Mouse (Mus musculus): Measurements from ENCODE around the gene Kcnd2. TPM values are rescaled to one million over a fixed set of nuclear protein-coding genes. Genes with fewer than 3 reads are reported as not detected.
"Not testable (repeated sequence)": the region's sequence is repeated elsewhere in the genome, so short reads cannot be mapped to it uniquely, and the experiment has no call there.

Kcnd2 gene
- polyA plus RNA-seq, 1 experiment from 2014 or later: 29.5 TPM

GRCm38 (mm10) chr6:21385298-21385697 is 170.0 kb downstream of the Kcnd2 start:
- not testable (repeated sequence) for H3K4me3 ChIP-seq (ENCODE audit: low read depth, low read length); H3K36me3 ChIP-seq (ENCODE audit: control insufficient read depth, insufficient read depth, low read length); H3K9me3 ChIP-seq (replicated peaks; ENCODE audit: control insufficient read depth, low read length, poor library complexity, severe bottlenecking); H3K9ac ChIP-seq (ENCODE audit: low read depth, low read length); H3K4me1 ChIP-seq (ENCODE audit: control insufficient read depth, insufficient read depth, low read length); H3K27ac ChIP-seq (ENCODE audit: low read length); ATAC-seq; H3K4me2 ChIP-seq (ENCODE audit: low read length); H3K27me3 ChIP-seq (ENCODE audit: control insufficient read depth, insufficient read depth, low read depth, low read length)
- WGBS: 84% methylated on average over 3 of the region's 3 CpGs

- no peak overlapping the region for H3K27ac ChIP-seq (ENCODE audit: low read length)
- no peak overlapping the region for H3K4me3 ChIP-seq (ENCODE audit: low read depth, low read length)
- WGBS: 92% methylated on average over 4 of the region's 4 CpGs
- no peak overlapping the region for H3K9ac ChIP-seq (ENCODE audit: low read depth, low read length)
- ATAC-seq: no peak
- H3K4me1 ChIP-seq (ENCODE audit: control insufficient read depth, insufficient read depth, low read length): no peaks in the 10 kb centered on the region
- no peak overlapping the region for H3K4me2 ChIP-seq (ENCODE audit: low read length)
- no peaks in the 10 kb centered on the region for H3K36me3 ChIP-seq (ENCODE audit: control insufficient read depth, insufficient read depth, low read length)
- H3K9me3 ChIP-seq (replicated peaks; ENCODE audit: control insufficient read depth, low read length, poor library complexity, severe bottlenecking): no peaks in the 10 kb centered on the region
- H3K27me3 ChIP-seq (ENCODE audit: control insufficient read depth, insufficient read depth, low read depth, low read length): no peaks in the 10 kb centered on the region
Measured at GRCm38 (mm10) chr6:21391776-21392175, 176.5 kb downstream of the Kcnd2 start.

GRCm38 (mm10) chr6:21413656-21414055 is 198.4 kb downstream of the Kcnd2 start:
- no peaks in the 10 kb centered on the region for H3K36me3 ChIP-seq (ENCODE audit: control insufficient read depth, insufficient read depth, low read length)

DNA sequence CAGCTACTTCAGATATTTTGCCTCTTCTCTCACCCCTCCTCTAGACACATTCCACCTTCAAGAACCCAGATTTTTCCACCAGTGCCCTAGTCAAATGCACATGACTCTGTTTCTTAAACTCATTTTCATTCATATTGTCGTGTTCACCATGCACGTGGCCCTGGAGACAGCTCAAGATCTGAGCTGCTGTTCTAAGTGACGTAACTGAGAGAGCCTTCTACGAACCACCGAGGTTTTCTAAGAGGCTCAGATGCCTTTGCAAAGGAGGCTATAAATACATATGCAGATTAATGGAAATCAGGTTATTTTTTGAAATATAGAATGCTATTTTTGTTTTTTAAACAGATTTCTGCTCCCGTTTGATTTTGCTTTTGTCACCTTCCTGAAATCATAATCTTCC is 202.9 kb downstream of the Kcnd2 start:
- Histone ChIP-seq H3K27ac (ENCODE audit: low read length) (no peak overlapping the region), H3K9me3 (replicated peaks; ENCODE audit: control insufficient read depth, low read length, poor library complexity, severe bottlenecking) (no peaks in the 10 kb centered on the region), H3K36me3 (ENCODE audit: control insufficient read depth, insufficient read depth, low read length) (no peaks in the 10 kb centered on the region), H3K27me3 (ENCODE audit: control insufficient read depth, insufficient read depth, low read depth, low read length) (no peaks in the 10 kb centered on the region), H3K4me2 (ENCODE audit: low read length) (no peak overlapping the region), H3K4me1 (ENCODE audit: control insufficient read depth, insufficient read depth, low read length) (no peaks in the 10 kb centered on the region), H3K9ac (ENCODE audit: low read depth, low read length) (no peak overlapping the region), H3K4me3 (ENCODE audit: low read depth, low read length) (no peak overlapping the region)
- WGBS: 58% methylated on average over 6 of the region's 6 CpGs
- ATAC-seq: no peak

More at GRCm38 (mm10) chr6:21413656-21414055, 198.4 kb downstream of the Kcnd2 start:
- Histone ChIP-seq H3K9me3 (replicated peaks; ENCODE audit: control insufficient read depth, low read length, poor library complexity, severe bottlenecking) (no peaks in the 10 kb centered on the region), H3K4me1 (ENCODE audit: control insufficient read depth, insufficient read depth, low read length) (no peaks in the 10 kb centered on the region), H3K4me3 (ENCODE audit: low read depth, low read length) (no peak overlapping the region), H3K4me2 (ENCODE audit: low read length) (no peak overlapping the region), H3K27me3 (ENCODE audit: control insufficient read depth, insufficient read depth, low read depth, low read length) (no peaks in the 10 kb centered on the region), H3K27ac (ENCODE audit: low read length) (no peak overlapping the region), H3K9ac (ENCODE audit: low read depth, low read length) (no peak overlapping the region)
- no peak for ATAC-seq
- 94% methylated on average over 3 of the region's 3 CpGs for WGBS

DNA sequence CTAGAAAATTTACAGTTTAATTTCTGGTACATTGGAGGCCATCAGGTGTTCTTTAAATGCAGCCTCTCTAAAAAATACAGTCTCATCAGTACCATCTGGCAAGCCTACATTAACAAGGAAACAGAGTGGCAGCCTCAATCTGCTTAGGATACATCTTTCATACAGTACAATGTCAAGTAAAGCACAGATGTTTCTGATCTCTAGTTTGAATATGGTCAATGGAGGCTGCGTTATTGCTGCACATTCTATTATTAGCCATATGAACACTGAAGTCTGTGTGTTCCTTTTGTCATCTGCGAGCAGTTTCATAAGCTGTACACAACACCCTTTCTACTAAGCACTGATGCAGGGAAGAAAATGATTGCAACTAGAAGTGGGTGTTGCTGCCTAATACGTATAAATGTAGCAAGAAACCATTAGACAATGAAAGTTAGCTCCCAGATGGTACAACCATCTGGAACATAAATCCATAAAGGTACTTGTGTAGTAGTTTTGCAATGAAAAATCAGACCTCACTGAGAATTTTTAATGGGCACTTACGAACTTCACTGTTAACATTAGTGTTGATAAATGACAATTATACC is 209.0 kb downstream of the Kcnd2 start:
- Histone ChIP-seq H3K27ac (ENCODE audit: low read length) (no peak overlapping the region), H3K4me1 (ENCODE audit: control insufficient read depth, insufficient read depth, low read length) (peaks cover 4% of the 10 kb centered on the region; the same call in 1 of the 2 replicates), H3K27me3 (ENCODE audit: control insufficient read depth, insufficient read depth, low read depth, low read length) (no peaks in the 10 kb centered on the region), H3K36me3 (ENCODE audit: control insufficient read depth, insufficient read depth, low read length) (no peaks in the 10 kb centered on the region), H3K9me3 (replicated peaks; ENCODE audit: control insufficient read depth, low read length, poor library complexity, severe bottlenecking) (no peaks in the 10 kb centered on the region), H3K9ac (ENCODE audit: low read depth, low read length) (no peak overlapping the region), H3K4me3 (ENCODE audit: low read depth, low read length) (no peak overlapping the region), H3K4me2 (ENCODE audit: low read length) (no peak overlapping the region)
- no peak for ATAC-seq
- WGBS: 53% methylated on average over 4 of the region's 4 CpGs

- ATAC-seq: no peak
- Histone ChIP-seq H3K4me1 (ENCODE audit: control insufficient read depth, insufficient read depth, low read length) (no peaks in the 10 kb centered on the region), H3K4me2 (ENCODE audit: low read length) (no peak overlapping the region), H3K36me3 (ENCODE audit: control insufficient read depth, insufficient read depth, low read length) (no peaks in the 10 kb centered on the region), H3K4me3 (ENCODE audit: low read depth, low read length) (no peak overlapping the region), H3K9me3 (replicated peaks; ENCODE audit: control insufficient read depth, low read length, poor library complexity, severe bottlenecking) (no peaks in the 10 kb centered on the region), H3K27ac (ENCODE audit: low read length) (no peak overlapping the region), H3K27me3 (ENCODE audit: control insufficient read depth, insufficient read depth, low read depth, low read length) (no peaks in the 10 kb centered on the region), H3K9ac (ENCODE audit: low read depth, low read length) (no peak overlapping the region)
- 94% methylated on average over 1 of the region's 1 CpGs for WGBS
Measured at GRCm38 (mm10) chr6:21431120-21431519, 215.8 kb downstream of the Kcnd2 start.

GRCm38 (mm10) chr6:21464719-21465118 is 249.4 kb downstream of the Kcnd2 start:
- Histone ChIP-seq H3K4me3 (ENCODE audit: low read depth, low read length) (no peak overlapping the region), H3K4me1 (ENCODE audit: control insufficient read depth, insufficient read depth, low read length) (no peaks in the 10 kb centered on the region), H3K9me3 (replicated peaks; ENCODE audit: control insufficient read depth, low read length, poor library complexity, severe bottlenecking) (no peaks in the 10 kb centered on the region), H3K36me3 (ENCODE audit: control insufficient read depth, insufficient read depth, low read length) (no peaks in the 10 kb centered on the region), H3K27ac (ENCODE audit: low read length) (no peak overlapping the region), H3K4me2 (ENCODE audit: low read length) (no peak overlapping the region), H3K9ac (ENCODE audit: low read depth, low read length) (no peak overlapping the region), H3K27me3 (ENCODE audit: control insufficient read depth, insufficient read depth, low read depth, low read length) (no peaks in the 10 kb centered on the region)
- no peak for ATAC-seq

GRCm38 (mm10) chr6:21471891-21472544 is 256.7 kb downstream of the Kcnd2 start:
- no peaks in the 10 kb centered on the region for H3K4me1 ChIP-seq (ENCODE audit: control insufficient read depth, insufficient read depth, low read length)
- H3K4me3 ChIP-seq (ENCODE audit: low read depth, low read length): no peak overlapping the region
- H3K4me2 ChIP-seq (ENCODE audit: low read length): no peak overlapping the region
- no peaks in the 10 kb centered on the region for H3K36me3 ChIP-seq (ENCODE audit: control insufficient read depth, insufficient read depth, low read length)
- WGBS: 56% methylated on average over 1 of the region's 1 CpGs
- no peak overlapping the region for H3K27ac ChIP-seq (ENCODE audit: low read length)
- no peaks in the 10 kb centered on the region for H3K9me3 ChIP-seq (replicated peaks; ENCODE audit: control insufficient read depth, low read length, poor library complexity, severe bottlenecking)
- no peaks in the 10 kb centered on the region for H3K27me3 ChIP-seq (ENCODE audit: control insufficient read depth, insufficient read depth, low read depth, low read length)
- ATAC-seq: no peak
- no peak overlapping the region for H3K9ac ChIP-seq (ENCODE audit: low read depth, low read length)

- H3K9ac ChIP-seq (ENCODE audit: low read depth, low read length): no peak overlapping the region
- no peak overlapping the region for H3K27ac ChIP-seq (ENCODE audit: low read length)
- 78% methylated on average over 2 of the region's 2 CpGs for WGBS
- H3K4me1 ChIP-seq (ENCODE audit: control insufficient read depth, insufficient read depth, low read length): no peaks in the 10 kb centered on the region
- H3K9me3 ChIP-seq (replicated peaks; ENCODE audit: control insufficient read depth, low read length, poor library complexity, severe bottlenecking): no peaks in the 10 kb centered on the region
- H3K4me2 ChIP-seq (ENCODE audit: low read length): no peak overlapping the region
- ATAC-seq: no peak
- no peak overlapping the region for H3K4me3 ChIP-seq (ENCODE audit: low read depth, low read length)
- no peaks in the 10 kb centered on the region for H3K27me3 ChIP-seq (ENCODE audit: control insufficient read depth, insufficient read depth, low read depth, low read length)
- H3K36me3 ChIP-seq (ENCODE audit: control insufficient read depth, insufficient read depth, low read length): no peaks in the 10 kb centered on the region
Measured at GRCm38 (mm10) chr6:21482714-21483113, 267.4 kb downstream of the Kcnd2 start.
